Mouse (Mus musculus) kidney, embryonic 16.5 days (tissue): ENCODE results near the gene Gm13102. TPM values are rescaled to one million over a fixed set of nuclear protein-coding genes. Genes with fewer than 3 reads are reported as not detected.
"Not testable (repeated sequence)": the region's sequence is repeated elsewhere in the genome, so short reads cannot be mapped to it uniquely, and the experiment has no call there.

Experiments
- ATAC-seq: fragments of 200-750 bp; cut with Nextera tagmentation; 2 replicates; pipeline ENCODE4 v1.8.0; 2017; ENCODE audit warnings: moderate TSS enrichment; ENCODE audit not compliant: low FRiP score, low TSS enrichment
- H3K27ac ChIP-seq: fragments of 300-500 bp; sonication (generic); 2 replicates; pipeline ENCODE4 v1.5.1; 2014; ENCODE audit warnings: low read length
- H3K27me3 ChIP-seq: fragments of 300-500 bp; sonication (generic); 2 replicates; pipeline ENCODE4 v1.6.1; 2014; ENCODE audit warnings: low read length, control low read depth, mixed read lengths; ENCODE audit not compliant: insufficient read depth
- H3K36me3 ChIP-seq: fragments of 300-500 bp; sonication (generic); 2 replicates; pipeline ENCODE4 v1.6.1; 2014; ENCODE audit warnings: low read length, control low read depth, mixed read lengths; ENCODE audit not compliant: insufficient read depth
- H3K4me1 ChIP-seq: fragments of 300-500 bp; sonication (generic); 2 replicates; pipeline ENCODE4 v1.6.1; 2014; ENCODE audit warnings: low read length, control low read depth, mixed read lengths; ENCODE audit not compliant: insufficient read depth
- H3K4me2 ChIP-seq: fragments of 300-500 bp; sonication (generic); replicated peaks from 2 replicates; pipeline ENCODE4 v1.6.1; 2014; ENCODE audit warnings: low read depth, low read length
- H3K4me3 ChIP-seq: fragments of 300-500 bp; sonication (generic); 2 replicates; pipeline ENCODE4 v1.5.1; 2014; ENCODE audit warnings: mild to moderate bottlenecking, low read length
- H3K9ac ChIP-seq: fragments of 300-500 bp; sonication (generic); replicated peaks from 2 replicates; pipeline ENCODE4 v1.6.1; 2014; ENCODE audit warnings: low read length
- H3K9me3 ChIP-seq: fragments of 300-500 bp; sonication (generic); 2 replicates; pipeline ENCODE4 v1.6.1; 2016; ENCODE audit warnings: low read length, control low read depth
- WGBS: fragments of 180-500 bp; shearing (Covaris S2); extraction: QIAGEN DNeasy Blood & Tissue Kit; methylation state at CpG from one replicate; pipeline ENCODE4 v1.1.7; 2014; 5-methylcytosine and 5-hydroxymethylcytosine counted together
- polyA plus RNA-seq: library from polyadenylated mRNA; unstranded; fragments of >200 nt; fragmentation: Nextera tagmentation; extraction: Ambion mirVana; gene quantifications from 2 replicates; pipeline ENCODE4 v1.2.1, GENCODE M21; 2015

Gene Gm13102
- polyA plus RNA-seq, result not detected in 2 replicates

DNA sequence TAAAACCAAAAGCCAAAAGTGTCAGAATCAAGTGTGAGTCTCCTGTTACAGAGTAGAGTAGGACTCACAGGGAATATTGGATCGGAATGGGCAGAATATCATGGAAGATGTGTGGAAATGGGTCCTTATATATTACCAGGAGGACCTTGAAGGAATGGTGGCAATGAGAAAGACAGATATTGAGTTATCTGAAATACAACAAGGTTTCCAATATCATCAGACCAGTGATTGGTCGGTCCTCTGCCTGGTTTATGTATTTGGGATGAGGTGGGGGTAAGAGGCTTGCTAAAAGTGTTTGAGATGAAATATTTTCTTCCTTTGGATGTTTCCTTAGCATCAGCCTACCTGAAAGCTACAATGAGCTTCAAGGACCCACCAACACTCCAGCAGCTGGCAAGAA lies at the start of gene Gm13102:
Gene Gm13102, plus strand, starts transcription at position 301 of the 400 bp plus-strand sequence.
- H3K27ac ChIP-seq, H3K4me3 ChIP-seq, ATAC-seq, H3K27me3 ChIP-seq, H3K36me3 ChIP-seq, H3K9me3 ChIP-seq, H3K4me1 ChIP-seq, H3K9ac ChIP-seq, H3K4me2 ChIP-seq: not testable (repeated sequence)
- no CpG with 5 or more reads among the region's 2 CpGs for WGBS

DNA sequence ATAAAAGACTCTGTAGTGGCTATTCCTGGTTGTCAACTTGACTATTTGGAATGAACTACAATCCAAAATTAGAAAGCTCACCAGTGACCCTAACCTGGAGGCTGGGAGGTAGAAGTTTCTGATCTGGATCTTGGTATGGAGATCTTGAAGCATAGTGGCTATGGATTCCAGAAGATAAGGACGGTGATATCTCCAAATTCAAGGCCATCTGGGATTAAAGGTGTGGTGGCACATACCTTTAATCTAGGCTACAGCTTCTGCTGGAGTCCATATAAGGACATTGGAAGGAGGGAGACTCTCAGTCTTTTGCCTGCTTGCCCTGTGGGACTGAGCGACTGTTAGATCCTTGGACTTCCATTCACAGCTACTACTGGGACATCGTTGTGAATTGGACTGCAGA lies 47.4 kb upstream of the Gm13102 start, which contains the start of gene Pramel4:
Gene Pramel4, plus strand, starts transcription at position 301 of the 400 bp plus-strand sequence.
- not testable (repeated sequence) for H3K4me3 ChIP-seq, H3K36me3 ChIP-seq, H3K27me3 ChIP-seq, H3K4me2 ChIP-seq, H3K9ac ChIP-seq, H3K27ac ChIP-seq, H3K4me1 ChIP-seq, H3K9me3 ChIP-seq, ATAC-seq
- WGBS, result 94% methylated on average over 3 of the region's 3 CpGs

Other genes with a start within 250 kb of the Gm13102 start
- not detected in 2 replicates for gene Pramef6, start 206.1 kb upstream of the Gm13102 start, polyA plus RNA-seq
- not detected in 2 replicates for gene Pramef25, start 155.5 kb upstream of the Gm13102 start, polyA plus RNA-seq
- gene Gm13101, start 139.5 kb upstream of the Gm13102 start, polyA plus RNA-seq, result not detected in 2 replicates
- gene Pramef17, start 112.1 kb upstream of the Gm13102 start, polyA plus RNA-seq, result not detected in 2 replicates
- not detected in 2 replicates for gene Pramel4, start 47.3 kb upstream of the Gm13102 start, polyA plus RNA-seq
- not detected in 2 replicates for gene Oog3, start 56.2 kb downstream of the Gm13102 start, polyA plus RNA-seq
- gene Oog2, start 84.2 kb downstream of the Gm13102 start, polyA plus RNA-seq, result not detected in 2 replicates
- not detected in 2 replicates for gene C87977, start 106.8 kb downstream of the Gm13102 start, polyA plus RNA-seq
- not detected in 2 replicates for gene Pramel5, start 174.0 kb downstream of the Gm13102 start, polyA plus RNA-seq
- not detected in 2 replicates for gene Gm13128, start 223.8 kb downstream of the Gm13102 start, polyA plus RNA-seq